Mouse (Mus musculus) testis, adult 2 months (tissue): Measurements from ENCODE around the gene Zdhhc21.

Experiments used
- CTCF ChIP-seq: fragments of 200-500 bp; IDR thresholded peaks from 2 replicates; pipeline ENCODE4 v1.5.1; 2012; ENCODE audit warnings: low read depth, mild to moderate bottlenecking, inconsistent platforms, low read length, moderate library complexity; ENCODE audit not compliant: control insufficient read depth, insufficient read depth, insufficient replicate concordance
- POLR2A ChIP-seq: fragments of 200-500 bp; IDR thresholded peaks from 2 replicates; pipeline ENCODE4 v1.6.1; 2012; ENCODE audit warnings: low read depth, mild to moderate bottlenecking, inconsistent platforms, low read length, moderate library complexity; ENCODE audit not compliant: control insufficient read depth

GRCm38 (mm10) chr4:82756295-82756626 lies 103.5 kb downstream of the Zdhhc21 start:
- TF ChIP-seq CTCF (no peak), POLR2A (no peak)
